Mouse (Mus musculus) lung, embryonic 14.5 days (tissue): ENCODE results near the gene Sort1. TPM values are rescaled to one million over a fixed set of nuclear protein-coding genes. Genes with fewer than 3 reads are reported as not detected.
"Not testable (repeated sequence)": the region's sequence is repeated elsewhere in the genome, so short reads cannot be mapped to it uniquely, and the experiment has no call there.

Experiments used
- ATAC-seq: fragments of 200-750 bp; cut with Nextera tagmentation; 2 replicates; pipeline ENCODE4 v1.8.0; 2017; ENCODE audit warnings: mild to moderate bottlenecking, moderate TSS enrichment, moderate library complexity; ENCODE audit not compliant: insufficient read depth
- DNase-seq: peaks from one replicate; pipeline ENCODE4 v3.0.0-alpha.2; 2015
- H3K27ac ChIP-seq: fragments of 300-500 bp; sonication (generic); 2 replicates; pipeline ENCODE4 v1.5.1; 2014; ENCODE audit warnings: low read depth, mild to moderate bottlenecking, moderate library complexity
- H3K27me3 ChIP-seq: fragments of 300-500 bp; sonication (generic); 2 replicates; pipeline ENCODE4 v1.6.1; 2014; ENCODE audit warnings: low read length, control low read depth; ENCODE audit not compliant: insufficient read depth
- H3K36me3 ChIP-seq: fragments of 300-500 bp; sonication (generic); 2 replicates; pipeline ENCODE4 v1.6.1; 2014; ENCODE audit warnings: control low read depth; ENCODE audit not compliant: insufficient read depth
- H3K4me1 ChIP-seq: fragments of 300-500 bp; sonication (generic); 2 replicates; pipeline ENCODE4 v1.6.1; 2014; ENCODE audit warnings: antibody characterized with exemption, control low read depth; ENCODE audit not compliant: insufficient read depth
- H3K4me2 ChIP-seq: fragments of 300-500 bp; sonication (generic); 2 replicates; pipeline ENCODE4 v1.6.1; 2014; ENCODE audit warnings: mild to moderate bottlenecking
- H3K4me3 ChIP-seq: fragments of 300-500 bp; sonication (generic); 2 replicates; pipeline ENCODE4 v1.5.1; 2014; ENCODE audit warnings: low read depth, low read length
- H3K9ac ChIP-seq: fragments of 300-500 bp; sonication (generic); 2 replicates; pipeline ENCODE4 v1.6.1; 2014
- H3K9me3 ChIP-seq: fragments of 300-500 bp; sonication (generic); 2 replicates; pipeline ENCODE4 v1.6.1; 2016; ENCODE audit warnings: low read depth, low read length, control low read depth
- CTCF ChIP-seq: IDR thresholded peaks from 2 replicates; pipeline ENCODE4 v1.5.1; 2016; ENCODE audit warnings: antibody characterized with exemption, low read depth
- WGBS: fragments of 180-500 bp; shearing (Covaris S2); extraction: QIAGEN DNeasy Blood & Tissue Kit; methylation state at CpG from one replicate; pipeline ENCODE4 v1.1.7; 2014; 5-methylcytosine and 5-hydroxymethylcytosine counted together
- polyA plus RNA-seq: library from polyadenylated mRNA; unstranded; fragments of >200 nt; fragmentation: Nextera tagmentation; extraction: Ambion mirVana; gene quantifications from 2 replicates; pipeline ENCODE4 v1.2.1, GENCODE M21; 2014

The Sort1 gene
- polyA plus RNA-seq = 32.7 and 33.2 TPM in 2 replicates

DNA sequence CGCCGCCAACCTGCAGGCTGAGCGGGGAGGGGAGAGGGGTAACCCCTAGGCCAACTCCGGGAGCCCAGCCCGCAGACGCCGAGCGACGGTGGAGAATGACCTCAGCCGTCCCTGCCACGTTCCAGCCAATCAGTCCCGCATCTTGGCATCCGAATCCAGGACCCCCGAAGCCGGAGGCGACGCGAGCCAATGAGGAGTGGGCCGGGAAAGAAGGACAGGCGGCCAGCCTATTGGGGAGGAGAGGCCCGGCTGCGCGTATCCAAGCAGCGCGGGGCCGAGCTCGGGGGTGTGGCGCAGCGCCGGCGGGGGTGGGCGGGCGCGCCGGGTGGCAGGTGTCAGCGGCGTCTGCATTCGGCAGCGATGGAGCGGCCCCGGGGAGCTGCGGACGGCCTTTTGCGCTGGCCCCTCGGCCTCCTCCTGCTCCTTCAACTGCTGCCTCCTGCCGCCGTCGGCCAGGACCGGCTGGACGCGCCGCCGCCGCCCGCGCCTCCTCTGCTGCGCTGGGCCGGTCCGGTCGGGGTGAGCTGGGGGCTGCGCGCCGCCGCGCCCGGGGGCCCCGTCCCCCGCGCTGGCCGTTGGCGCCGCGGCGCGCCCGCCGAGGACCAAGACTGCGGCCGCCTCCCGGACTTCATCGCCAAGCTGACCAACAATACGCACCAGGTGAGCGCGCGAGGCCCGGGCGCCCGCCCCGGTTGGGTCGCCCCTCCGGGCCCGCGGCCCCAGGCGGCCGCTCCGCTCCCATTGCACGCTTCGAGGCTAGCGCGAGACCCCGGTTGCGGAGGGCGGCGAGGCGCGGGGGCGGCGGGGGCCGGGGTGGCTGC lies at the start of gene Sort1:
TSS of gene Sort1 (plus strand) at position 302 of the 821 bp plus-strand sequence.
- ATAC-seq = peak; percentile 97
- DNase-seq = peak; percentile 97
- Histone ChIP-seq H3K9ac (peak within 1 kb of the TSS; percentile 74), H3K9me3 (no peaks in the 10 kb centered on the region), H3K27ac (peak within 1 kb of the TSS; percentile 91), H3K4me3 (peak within 1 kb of the TSS; percentile 86), H3K4me1 (peaks cover 26% of the 10 kb centered on the region), H3K36me3 (0 out of 2 replicates have a peak, but pooled peaks cover 11% of the 10 kb centered on the region), H3K4me2 (peak within 1 kb of the TSS; percentile 94), H3K27me3 (no peaks in the 10 kb centered on the region)
- WGBS = under 1% methylated on average over 81 of the region's 109 CpGs
- TF ChIP-seq CTCF = no peak

DNA sequence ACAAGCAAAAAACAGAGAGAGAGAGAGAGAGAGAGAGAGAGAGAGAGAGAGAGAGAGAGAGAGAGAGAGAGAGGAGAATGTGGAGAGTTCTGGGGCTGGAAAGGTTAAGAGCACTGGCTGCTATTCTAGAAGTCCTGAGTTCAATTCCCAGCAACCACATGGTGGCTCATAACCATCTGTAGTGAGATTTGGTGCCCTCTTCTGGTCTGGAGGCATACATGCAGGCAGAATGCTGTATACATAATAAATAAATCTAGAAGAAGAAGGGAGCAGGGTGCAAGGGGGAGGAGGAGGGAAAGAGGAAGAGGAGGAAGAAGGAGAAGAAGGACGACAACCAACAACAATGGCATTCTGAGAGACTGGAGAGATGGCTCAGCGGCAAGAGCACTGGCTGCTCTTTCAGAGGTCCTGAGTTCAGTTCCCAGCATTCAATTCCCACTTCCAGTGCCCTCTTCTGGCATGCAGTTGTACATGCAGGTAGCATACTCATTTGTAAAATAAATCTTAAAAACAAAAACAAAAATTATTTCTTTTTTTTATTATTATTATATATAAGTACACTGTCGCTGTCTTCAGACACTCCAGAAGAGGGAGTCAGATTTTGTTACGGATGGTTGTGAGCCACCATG lies 46.3 kb upstream of the Sort1 start:
- DNase-seq, H3K9me3 ChIP-seq: not testable (repeated sequence)
- WGBS = 82% methylated on average over 4 of the region's 4 CpGs

DNA sequence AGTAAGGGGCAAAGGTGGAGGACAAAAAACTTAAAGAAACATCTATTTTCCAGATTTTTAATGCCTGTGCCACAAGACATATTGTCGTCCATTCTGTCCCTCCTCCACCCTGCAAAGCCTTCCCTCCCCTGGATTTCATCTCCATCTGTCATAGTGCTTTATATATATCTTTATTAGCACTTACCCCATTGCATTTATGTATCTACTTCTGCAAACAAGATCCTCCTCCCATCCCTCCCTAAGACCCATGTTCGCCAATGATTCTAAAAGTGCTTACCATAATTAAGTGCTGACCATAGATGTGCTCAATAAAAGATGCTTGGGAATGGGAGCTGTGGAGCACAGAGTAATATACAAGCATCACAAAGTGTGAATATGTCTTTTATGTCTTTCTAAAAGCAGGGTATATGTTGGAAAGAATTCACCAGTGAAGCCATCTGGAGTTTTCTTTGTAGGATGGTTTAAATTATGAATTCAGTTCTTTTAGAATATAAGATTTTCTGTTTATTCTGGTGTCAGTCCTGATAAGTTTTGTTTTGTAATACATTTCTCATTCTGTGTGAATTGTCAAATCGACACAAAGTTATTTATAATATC lies 42.5 kb upstream of the Sort1 start:
- Histone ChIP-seq H3K9me3 (no peaks in the 10 kb centered on the region), H3K27me3 (no peaks in the 10 kb centered on the region), H3K36me3 (no peaks in the 10 kb centered on the region), H3K9ac (no peak overlapping the region), H3K27ac (no peak overlapping the region), H3K4me2 (no peak overlapping the region), H3K4me1 (no peaks in the 10 kb centered on the region), H3K4me3 (no peak overlapping the region)
- WGBS = 81% methylated on average over 3 of the region's 3 CpGs
- DNase-seq (no peak), ATAC-seq (no peak)
- TF ChIP-seq CTCF = no peak

More for the DNA sequence above, 46.3 kb upstream of the Sort1 start:
- H3K4me2 ChIP-seq, H3K9ac ChIP-seq, H3K27me3 ChIP-seq, H3K27ac ChIP-seq, H3K4me1 ChIP-seq, H3K36me3 ChIP-seq, ATAC-seq, H3K4me3 ChIP-seq: not testable (repeated sequence)
- TF ChIP-seq CTCF = peak; percentile 36; the same call in 1 of the 2 replicates

DNA sequence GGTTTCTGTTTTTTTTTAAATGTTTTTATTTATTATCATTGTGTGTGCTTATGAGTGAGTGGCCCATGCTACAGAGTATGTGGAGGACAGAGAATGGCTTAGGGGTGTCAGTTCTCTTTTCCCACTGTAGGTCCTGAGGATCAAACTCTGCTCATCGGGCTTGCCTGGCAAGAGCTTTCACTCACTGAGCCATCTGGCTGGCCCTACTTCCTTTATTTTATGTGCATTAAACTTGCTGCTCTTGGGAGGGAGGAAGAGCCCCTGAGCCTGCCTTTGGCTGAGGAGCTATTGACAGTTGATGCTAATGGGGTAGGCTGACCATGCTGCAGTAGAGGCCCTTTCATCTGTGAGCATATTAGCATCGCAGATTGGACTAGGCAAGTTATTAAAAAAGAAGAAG lies 37.0 kb upstream of the Sort1 start:
- Histone ChIP-seq H3K4me1 (no peaks in the 10 kb centered on the region), H3K36me3 (no peaks in the 10 kb centered on the region), H3K4me2 (no peak overlapping the region), H3K9ac (no peak overlapping the region), H3K4me3 (no peak overlapping the region), H3K9me3 (no peaks in the 10 kb centered on the region), H3K27ac (no peak overlapping the region), H3K27me3 (no peaks in the 10 kb centered on the region)
- no peak for TF ChIP-seq CTCF
- 74% methylated on average over 2 of the region's 2 CpGs for WGBS
- DNase-seq = no peak
- no peak for ATAC-seq

DNA sequence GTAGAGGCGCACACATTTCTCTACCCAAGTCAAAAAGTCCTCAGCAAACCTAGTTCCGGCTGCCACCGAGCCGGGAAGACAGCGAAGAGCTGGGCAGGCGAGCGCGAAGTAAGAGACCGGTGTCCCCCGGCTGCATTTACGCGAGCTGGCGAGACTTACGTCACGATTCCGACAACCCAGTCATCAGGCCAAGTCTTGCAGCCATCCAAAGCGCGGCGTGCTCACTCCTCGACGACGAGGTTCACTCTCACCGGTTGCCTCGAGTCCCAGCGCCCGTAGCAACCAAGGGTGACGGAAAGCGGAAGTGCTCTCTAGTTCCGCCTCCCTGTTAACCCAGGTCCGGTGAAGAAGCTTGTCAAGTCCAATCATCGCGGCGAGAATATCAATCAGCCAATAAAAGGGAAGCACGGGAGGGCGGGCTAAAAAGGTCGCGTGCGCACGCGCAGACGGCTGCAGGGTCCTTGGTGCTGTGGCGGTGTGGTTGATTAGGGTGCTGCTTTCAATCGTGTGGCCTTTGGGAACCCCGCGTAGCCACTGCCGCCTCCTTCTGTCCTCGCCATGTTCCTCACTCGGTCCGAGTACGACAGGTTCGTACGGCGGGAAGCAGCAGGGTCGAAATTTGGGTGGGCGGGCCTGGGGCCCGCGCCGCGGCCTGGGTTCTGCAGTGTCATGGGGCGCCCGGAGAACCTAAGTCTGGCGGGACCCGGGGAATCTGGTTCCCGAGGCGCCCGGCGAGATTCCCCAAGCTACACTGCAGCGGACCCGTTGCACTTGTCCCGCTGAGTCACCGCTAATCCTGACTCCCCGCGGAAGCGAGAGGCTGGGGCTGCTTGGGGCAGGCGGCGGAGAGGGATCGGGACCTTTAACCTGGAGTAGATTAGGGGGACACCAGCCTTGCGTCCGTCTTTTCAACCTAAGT lies 26.9 kb upstream of the Sort1 start, which contains the start of gene Psma5:
TSS of gene Psma5 (plus strand) at position 208 of the 919 bp plus-strand sequence.
- peak within 1 kb of the TSS; percentile 42; the same call in 1 of the 2 replicates for H3K27ac ChIP-seq
- no peaks in the 10 kb centered on the region for H3K27me3 ChIP-seq
- peaks cover 3% of the 10 kb centered on the region; the same call in 1 of the 2 replicates for H3K36me3 ChIP-seq
- peak; percentile 99 for DNase-seq
- H3K4me1 ChIP-seq = peaks cover 3% of the 10 kb centered on the region; the same call in 1 of the 2 replicates
- TF ChIP-seq CTCF = no peak
- H3K9me3 ChIP-seq = no peaks in the 10 kb centered on the region
- under 1% methylated on average over 79 of the region's 79 CpGs for WGBS
- peak within 1 kb of the TSS; percentile 83 for H3K9ac ChIP-seq
- ATAC-seq = peak; percentile 99
- H3K4me2 ChIP-seq = peak within 1 kb of the TSS; percentile 94
- peak within 1 kb of the TSS; percentile 82 for H3K4me3 ChIP-seq

DNA sequence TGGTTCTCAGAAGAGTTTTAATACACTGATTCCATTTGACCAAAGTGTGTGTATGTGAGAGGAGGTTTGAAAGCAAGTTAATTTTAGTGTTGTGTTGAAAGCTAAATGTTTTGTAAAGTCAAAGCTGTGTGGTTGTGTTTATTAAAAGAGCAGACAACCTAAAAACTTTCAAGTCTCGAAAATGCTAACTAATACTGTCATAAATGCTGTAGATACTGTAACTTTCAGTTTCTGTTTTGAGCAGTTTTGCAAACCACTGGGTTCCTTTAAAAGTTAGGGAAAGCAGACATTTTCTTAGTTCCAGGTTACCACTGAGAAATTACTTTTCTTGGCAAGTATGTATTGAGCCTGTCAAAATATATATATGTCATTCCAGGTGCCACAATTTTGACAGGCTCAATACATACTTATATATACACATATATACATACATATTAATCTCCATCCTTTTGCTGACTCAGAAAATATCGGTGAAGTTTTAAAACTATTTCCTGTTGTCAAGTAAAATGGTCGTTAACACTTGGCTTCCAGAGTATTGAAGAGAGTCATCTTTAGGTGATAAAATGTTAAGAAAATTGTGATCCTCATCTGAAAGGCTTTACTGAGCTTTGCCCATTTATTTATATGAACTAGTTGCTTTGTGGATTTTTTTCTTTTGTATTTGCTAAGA lies 25.9 kb upstream of the Sort1 start:
- no peak overlapping the region for H3K27ac ChIP-seq
- H3K36me3 ChIP-seq = peaks cover 10% of the 10 kb centered on the region
- peak overlapping the region; percentile 83 for H3K9ac ChIP-seq
- ATAC-seq (no peak), DNase-seq (no peak)
- peak overlapping the region; percentile 82 for H3K4me3 ChIP-seq
- TF ChIP-seq CTCF = no peak
- H3K27me3 ChIP-seq = no peaks in the 10 kb centered on the region
- H3K4me2 ChIP-seq = peak overlapping the region; percentile 94
- peaks cover 3% of the 10 kb centered on the region; the same call in 1 of the 2 replicates for H3K4me1 ChIP-seq
- H3K9me3 ChIP-seq = no peaks in the 10 kb centered on the region
- 56% methylated on average over 3 of the region's 3 CpGs for WGBS
